ENCODE assay signal across 9 mouse cellular contexts in the genomic region with DNA sequence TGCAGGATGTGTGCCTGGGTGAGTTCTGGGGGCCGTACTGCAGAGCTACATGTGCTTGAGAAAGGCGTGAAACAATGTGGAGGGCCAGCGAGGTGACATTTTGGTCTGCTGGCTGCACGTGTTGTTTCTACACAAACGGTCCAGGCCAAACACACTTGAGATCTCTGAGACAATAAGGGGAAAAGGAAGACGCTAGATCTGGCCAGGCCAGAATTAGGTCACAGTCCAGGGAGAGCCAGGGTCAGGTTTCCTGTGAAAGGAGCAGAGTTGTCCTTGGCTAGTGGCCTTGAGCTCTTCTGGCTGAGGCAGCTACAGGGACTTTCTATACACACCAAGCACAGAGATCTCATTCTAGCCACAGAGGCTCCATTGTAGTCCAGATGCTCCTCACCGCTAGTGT. TPM values are rescaled to one million over a fixed set of nuclear protein-coding genes. Genes with fewer than 3 reads are reported as not detected.
A peak's percentile ranks its signal among the peaks of the same experiment; 100 is the strongest.
DNase-seq lines count a peak whose midpoint lies in the region; ATAC-seq and TF ChIP-seq lines count a peak whose summit lies in the region.
"Had no signal": no experiment of that assay in that cellular context is flagged by ENCODE, and none has a peak within 500 bp of the region (broad histone marks: within the 10 kb centered on the region; RNA-seq: fewer than 3 reads in every experiment).

No protein-coding gene starts in this region.

- H3K4me1 ChIP-seq in hindbrain, postnatal 0 days (ENCODE audit: insufficient read depth, low read length) = peaks cover 5% of the 10 kb centered on the region; the same call in 1 of the 2 replicates
- H3K4me1 ChIP-seq in hindbrain, embryonic 13.5 days (replicated peaks) = peaks cover 31% of the 10 kb centered on the region
- H3K4me1 ChIP-seq in heart, embryonic 16.5 days (ENCODE audit: control insufficient read depth, insufficient read depth, low read length) = peaks cover 2% of the 10 kb centered on the region; the same call in 1 of the 2 replicates
- no peaks in the 10 kb centered on the region for H3K4me1 ChIP-seq in lung, embryonic 14.5 days (ENCODE audit: insufficient read depth)

- no peaks in the 10 kb centered on the region for H3K9me3 ChIP-seq in hindbrain, postnatal 0 days (ENCODE audit: low read length)
- no peaks in the 10 kb centered on the region for H3K9me3 ChIP-seq in hindbrain, embryonic 13.5 days
- H3K9me3 ChIP-seq in heart, embryonic 16.5 days (replicated peaks; ENCODE audit: control insufficient read depth, low read length) = no peaks in the 10 kb centered on the region
- H3K9me3 ChIP-seq in lung, embryonic 14.5 days (ENCODE audit: low read depth, low read length) = no peaks in the 10 kb centered on the region

- no peak overlapping the region for H3K4me2 ChIP-seq in hindbrain, postnatal 0 days (ENCODE audit: low read depth, low read length)
- H3K4me2 ChIP-seq in hindbrain, embryonic 13.5 days = no peak overlapping the region
- no peak overlapping the region for H3K4me2 ChIP-seq in heart, embryonic 16.5 days (ENCODE audit: low read depth, low read length)
- no peak overlapping the region for H3K4me2 ChIP-seq in lung, embryonic 14.5 days

- ATAC-seq in hindbrain, postnatal 0 days = peak; percentile 58
- ATAC-seq in hindbrain, embryonic 13.5 days (ENCODE audit: low FRiP score) = no peak
- peak; percentile 84 for ATAC-seq in heart, embryonic 16.5 days (replicated peaks; ENCODE audit: extremely low read depth, insufficient read depth, low FRiP score)
- no peak; the same call in 1 of the 2 replicates for ATAC-seq in lung, embryonic 14.5 days (ENCODE audit: insufficient read depth)

- DNase-seq in hindbrain, postnatal 0 days (ENCODE audit: low spot score) = peak; percentile 30
- DNase-seq in brain, adult 2 months (ENCODE audit: low read depth, low spot score) = peak; percentile 40
- peak; percentile 39 for DNase-seq in lung, embryonic 14.5 days
- no peak for DNase-seq in layer of hippocampus, adult 9-10 months (ENCODE audit: low spot score)
- no peak for DNase-seq in layer of hippocampus, adult 8-10 months (ENCODE audit: low spot score in 2 of 2)
- DNase-seq in left cerebral cortex, adult 9 months (ENCODE audit: low spot score in 2 of 2) = no peak
- DNase-seq: cerebellum, adult 8-10 months had no signal

- 45% methylated on average over 7 of the region's 7 CpGs for WGBS in hindbrain, postnatal 0 days
- 68% methylated on average over 7 of the region's 7 CpGs for WGBS in hindbrain, embryonic 13.5 days
- 46% methylated on average over 7 of the region's 7 CpGs for WGBS in heart, embryonic 16.5 days
- 45% methylated on average over 7 of the region's 7 CpGs for WGBS in lung, embryonic 14.5 days

- no peaks in the 10 kb centered on the region for H3K36me3 ChIP-seq in hindbrain, postnatal 0 days (ENCODE audit: insufficient read depth, low read length)
- no peaks in the 10 kb centered on the region for H3K36me3 ChIP-seq in hindbrain, embryonic 13.5 days
- no peaks in the 10 kb centered on the region for H3K36me3 ChIP-seq in heart, embryonic 16.5 days (ENCODE audit: control insufficient read depth, insufficient read depth)
- H3K36me3 ChIP-seq in lung, embryonic 14.5 days (ENCODE audit: insufficient read depth) = no peaks in the 10 kb centered on the region

- no peak overlapping the region for H3K4me3 ChIP-seq in hindbrain, postnatal 0 days (ENCODE audit: low read length)
- no peak overlapping the region for H3K4me3 ChIP-seq in hindbrain, embryonic 13.5 days
- H3K4me3 ChIP-seq in heart, embryonic 16.5 days (ENCODE audit: low read length) = no peak overlapping the region
- H3K4me3 ChIP-seq in lung, embryonic 14.5 days (ENCODE audit: low read depth, low read length) = no peak overlapping the region

- no peak for TF ChIP-seq CTCF in hindbrain, postnatal 0 days (IDR thresholded peaks at IDR 0.05; ENCODE audit: low read depth)
- no peak for TF ChIP-seq CTCF in lung, embryonic 14.5 days (IDR thresholded peaks at IDR 0.05; ENCODE audit: low read depth)

- H3K27me3 ChIP-seq in hindbrain, postnatal 0 days (ENCODE audit: insufficient read depth, low read length) = no peaks in the 10 kb centered on the region
- no peaks in the 10 kb centered on the region for H3K27me3 ChIP-seq in hindbrain, embryonic 13.5 days
- no peaks in the 10 kb centered on the region for H3K27me3 ChIP-seq in heart, embryonic 16.5 days (ENCODE audit: control insufficient read depth, insufficient read depth, low read length)
- H3K27me3 ChIP-seq in lung, embryonic 14.5 days (ENCODE audit: insufficient read depth, low read length) = no peaks in the 10 kb centered on the region

- peak overlapping the region; percentile 17; the same call in 1 of the 2 replicates for H3K9ac ChIP-seq in hindbrain, postnatal 0 days (replicated peaks; ENCODE audit: low read length)
- H3K9ac ChIP-seq in hindbrain, embryonic 13.5 days = no peak overlapping the region
- H3K9ac ChIP-seq in heart, embryonic 16.5 days (ENCODE audit: low read length) = no peak overlapping the region
- H3K9ac ChIP-seq in lung, embryonic 14.5 days = no peak overlapping the region

- peak overlapping the region; percentile 54; the same call in 1 of the 2 replicates for H3K27ac ChIP-seq in hindbrain, postnatal 0 days
- no peak overlapping the region for H3K27ac ChIP-seq in hindbrain, embryonic 13.5 days
- H3K27ac ChIP-seq in heart, embryonic 16.5 days (ENCODE audit: low read length) = peak overlapping the region; percentile 81
- no peak overlapping the region; the same call in 1 of the 2 replicates for H3K27ac ChIP-seq in lung, embryonic 14.5 days (ENCODE audit: low read depth)

RNA-seq across cellular contexts. Expression of a gene that starts 44.7 kb away (rescaled TPM):
- total RNA-seq in hindbrain, postnatal 0 days (2014; rRNA removed) = 150 and 176 TPM in 2 replicates
- 49.6 and 66.7 TPM in 2 replicates for polyA plus RNA-seq in hindbrain, postnatal 0 days (2015; fragmentation: Nextera tagmentation; extraction: Ambion mirVana)
- 109 and 110 TPM in 2 replicates for polyA plus RNA-seq in hindbrain, embryonic 13.5 days (2015; fragmentation: Nextera tagmentation; extraction: Ambion mirVana)
- 28.3 and 38.6 TPM in 2 replicates for polyA plus RNA-seq in heart, embryonic 16.5 days (2015; fragmentation: Nextera tagmentation; extraction: Ambion mirVana)
- polyA plus RNA-seq in lung, embryonic 14.5 days (2014; fragmentation: Nextera tagmentation; extraction: Ambion mirVana) = 46.7 and 51.1 TPM in 2 replicates
- 10 to 100 TPM; 65.0 to 87.9 (median 80.4) TPM for total RNA-seq in layer of hippocampus, adult 8-10 months (2022)

Comparison
In these comparisons a context has a peak if more than half of its experiments do, and no peak if none do; other contexts are left out.
1. ATAC-seq: peak in hindbrain, postnatal 0 days (single experiment) and heart, embryonic 16.5 days (single experiment); none in hindbrain, embryonic 13.5 days (single experiment) and lung, embryonic 14.5 days (single experiment).
2. H3K27ac ChIP-seq: peak in hindbrain, postnatal 0 days (single experiment) and heart, embryonic 16.5 days (single experiment); none in hindbrain, embryonic 13.5 days (single experiment) and lung, embryonic 14.5 days (single experiment).
3. DNase-seq: peak in hindbrain, postnatal 0 days (single experiment), brain, adult 2 months (single experiment) and lung, embryonic 14.5 days (single experiment); none in layer of hippocampus, adult 9-10 months (single experiment), layer of hippocampus, adult 8-10 months (0 of 2) and left cerebral cortex, adult 9 months (0 of 2).